Mouse (Mus musculus) spleen, postnatal 4 days (tissue): ENCODE measurements around the gene Olfr1387.
"Not testable (repeated sequence)": the region's sequence is repeated elsewhere in the genome, so short reads cannot be mapped to it uniquely, and the experiment has no call there.

Experiments
- DNase-seq, 2 experiments: peaks; one replicate each; pipeline ENCODE4 v3.0.0; 2022; ENCODE audit warnings: low spot score in 2 of 2

Gene Olfr1387

GRCm38 (mm10) chr11:49455043-49455442 is at the start of gene Olfr1387:
Gene Olfr1387, plus strand, starts transcription at chr11:49455343.
- no peak for DNase-seq

- DNase-seq = no peak
Observed at GRCm38 (mm10) chr11:49406784-49407183, 48.4 kb upstream of the Olfr1387 start.

GRCm38 (mm10) chr11:49410540-49410939 is 44.6 kb upstream of the Olfr1387 start:
- no peak for DNase-seq

GRCm38 (mm10) chr11:49422767-49423166 is 32.4 kb upstream of the Olfr1387 start, which contains the start of gene Olfr1389:
Gene Olfr1389, plus strand, starts transcription at chr11:49423067.
- DNase-seq = no peak

GRCm38 (mm10) chr11:49425257-49425927 is 29.8 kb upstream of the Olfr1387 start:
- no peak for DNase-seq

GRCm38 (mm10) chr11:49429641-49430040 is 25.5 kb upstream of the Olfr1387 start:
- no peak for DNase-seq

- DNase-seq = no peak
Observed at GRCm38 (mm10) chr11:49436411-49436810, 18.7 kb upstream of the Olfr1387 start, which contains the start of gene Olfr1388. Gene Olfr1388, plus strand, starts transcription at chr11:49436624.

- not testable (repeated sequence) for DNase-seq
Observed at GRCm38 (mm10) chr11:49464746-49465145, 9.6 kb downstream of the Olfr1387 start, which contains the start of gene Olfr1386. Gene Olfr1386, plus strand, starts transcription at chr11:49465046.

- DNase-seq = no peak
Observed at GRCm38 (mm10) chr11:49485973-49486372, 30.8 kb downstream of the Olfr1387 start.

GRCm38 (mm10) chr11:49488770-49489169 is 33.6 kb downstream of the Olfr1387 start, which contains the start of gene Olfr1385:
Gene Olfr1385, plus strand, starts transcription at chr11:49489070.
- DNase-seq = not testable (repeated sequence)
